Mouse (Mus musculus) embryonic facial prominence, embryonic 14.5 days (tissue): ENCODE measurements around the gene B3gnt3. TPM values are rescaled to one million over a fixed set of nuclear protein-coding genes. Genes with fewer than 3 reads are reported as not detected.
"Not testable (repeated sequence)": the region's sequence is repeated elsewhere in the genome, so short reads cannot be mapped to it uniquely, and the experiment has no call there.

Experiments
- ATAC-seq: fragments of 200-750 bp; cut with Nextera tagmentation; 2 replicates; pipeline ENCODE4 v1.8.0; 2017; ENCODE audit warnings: low read depth, moderate number of reproducible peaks, moderate TSS enrichment
- DNase-seq: peaks from one replicate; pipeline ENCODE4 v3.0.0-alpha.2; 2015; ENCODE audit warnings: low spot score
- H3K27ac ChIP-seq: fragments of 300-500 bp; sonication (generic); replicated peaks from 2 replicates; pipeline ENCODE4 v1.5.1; 2014; ENCODE audit warnings: low read depth, mild to moderate bottlenecking, low read length, moderate library complexity
- H3K27me3 ChIP-seq: fragments of 300-500 bp; sonication (generic); replicated peaks from 2 replicates; pipeline ENCODE4 v1.6.1; 2014; ENCODE audit warnings: low read length; ENCODE audit not compliant: control insufficient read depth, insufficient read depth
- H3K36me3 ChIP-seq: fragments of 300-500 bp; sonication (generic); 2 replicates; pipeline ENCODE4 v1.6.1; 2014; ENCODE audit warnings: low read length, mixed read lengths; ENCODE audit not compliant: control insufficient read depth, insufficient read depth
- H3K4me1 ChIP-seq: fragments of 300-500 bp; sonication (generic); 2 replicates; pipeline ENCODE4 v1.6.1; 2014; ENCODE audit warnings: antibody characterized with exemption, low read length; ENCODE audit not compliant: control insufficient read depth, insufficient read depth
- H3K4me2 ChIP-seq: fragments of 300-500 bp; sonication (generic); 2 replicates; pipeline ENCODE4 v1.6.1; 2014; ENCODE audit warnings: low read depth, mild to moderate bottlenecking, low read length, moderate library complexity, mixed read lengths
- H3K4me3 ChIP-seq: fragments of 300-500 bp; sonication (generic); 2 replicates; pipeline ENCODE4 v1.5.1; 2014; ENCODE audit warnings: low read depth, mild to moderate bottlenecking, low read length
- H3K9ac ChIP-seq: fragments of 300-500 bp; sonication (generic); 2 replicates; pipeline ENCODE4 v1.6.1; 2014; ENCODE audit warnings: low read depth, mild to moderate bottlenecking, low read length, moderate library complexity, mixed read lengths
- H3K9me3 ChIP-seq: fragments of 300-500 bp; sonication (generic); 2 replicates; pipeline ENCODE4 v1.6.1; 2016; ENCODE audit warnings: low read length; ENCODE audit not compliant: control insufficient read depth
- WGBS: fragments of 180-500 bp; shearing (Covaris S2); extraction: QIAGEN DNeasy Blood & Tissue Kit; methylation state at CpG from one replicate; pipeline ENCODE4 v1.1.7; 2014; 5-methylcytosine and 5-hydroxymethylcytosine counted together
- polyA plus RNA-seq: library from polyadenylated mRNA; unstranded; fragments of >200 nt; fragmentation: Nextera tagmentation; extraction: Ambion mirVana; gene quantifications from 2 replicates; pipeline ENCODE4 v1.2.1, GENCODE M21; 2014

B3gnt3 gene
- 0.84 and 0.87 TPM in 2 replicates for polyA plus RNA-seq

GRCm38 (mm10) chr8:71701414-71702086 is at the start of gene B3gnt3:
TSS of gene B3gnt3 (minus strand) at chr8:71701789.
- H3K4me2 ChIP-seq: peak within 1 kb of the TSS; percentile 39
- no peak within 1 kb of the TSS for H3K27ac ChIP-seq
- no peaks in the 10 kb centered on the region for H3K4me1 ChIP-seq
- no peak for DNase-seq
- WGBS: 23% methylated on average over 28 of the region's 34 CpGs
- no peaks in the 10 kb centered on the region for H3K36me3 ChIP-seq
- no peaks in the 10 kb centered on the region for H3K9me3 ChIP-seq
- H3K4me3 ChIP-seq: peak within 1 kb of the TSS; percentile 24
- peaks cover 52% of the 10 kb centered on the region for H3K27me3 ChIP-seq
- no peak for ATAC-seq
- H3K9ac ChIP-seq: peak within 1 kb of the TSS; percentile 14; the same call in 1 of the 2 replicates

- not testable (repeated sequence) for H3K4me2 ChIP-seq, H3K4me1 ChIP-seq, H3K4me3 ChIP-seq, H3K27me3 ChIP-seq, H3K9me3 ChIP-seq, H3K36me3 ChIP-seq, DNase-seq, H3K27ac ChIP-seq, ATAC-seq, H3K9ac ChIP-seq
- WGBS: 79% methylated on average over 6 of the region's 6 CpGs
Measured at GRCm38 (mm10) chr8:71749321-71750075, 47.9 kb upstream of the B3gnt3 start.

DNA sequence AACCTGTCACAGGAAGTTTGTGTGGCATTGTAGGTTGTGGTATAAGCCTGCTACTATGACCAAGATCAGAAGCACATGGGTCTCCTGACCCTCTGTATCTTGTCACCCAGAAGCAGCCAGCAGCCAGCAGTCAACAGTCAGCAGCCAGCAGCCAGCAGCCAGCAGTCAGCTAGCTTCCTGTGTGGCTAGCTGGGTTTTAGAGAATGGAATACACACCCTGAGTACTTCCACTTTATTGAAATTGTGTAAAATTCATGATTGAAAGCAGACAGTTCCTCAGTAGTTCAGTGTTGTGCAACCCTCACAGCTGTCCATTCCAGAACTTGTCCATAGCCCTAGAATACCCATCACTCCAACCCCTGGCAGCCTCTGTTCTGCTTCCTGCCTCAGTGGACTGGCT is 45.5 kb upstream of the B3gnt3 start:
- H3K27ac ChIP-seq, H3K4me2 ChIP-seq, H3K9me3 ChIP-seq, DNase-seq, ATAC-seq, H3K4me1 ChIP-seq, H3K27me3 ChIP-seq, H3K36me3 ChIP-seq, H3K9ac ChIP-seq, H3K4me3 ChIP-seq: not testable (repeated sequence)

GRCm38 (mm10) chr8:71745322-71745721 is 43.7 kb upstream of the B3gnt3 start:
- Histone ChIP-seq H3K36me3 (no peaks in the 10 kb centered on the region), H3K4me3 (no peak overlapping the region), H3K9me3 (no peaks in the 10 kb centered on the region), H3K27me3 (no peaks in the 10 kb centered on the region; the same call in 1 of the 2 replicates), H3K4me2 (no peak overlapping the region), H3K4me1 (no peaks in the 10 kb centered on the region), H3K27ac (no peak overlapping the region), H3K9ac (no peak overlapping the region)
- WGBS: 71% methylated on average over 1 of the region's 1 CpGs
- DNase-seq: no peak
- no peak for ATAC-seq

DNA sequence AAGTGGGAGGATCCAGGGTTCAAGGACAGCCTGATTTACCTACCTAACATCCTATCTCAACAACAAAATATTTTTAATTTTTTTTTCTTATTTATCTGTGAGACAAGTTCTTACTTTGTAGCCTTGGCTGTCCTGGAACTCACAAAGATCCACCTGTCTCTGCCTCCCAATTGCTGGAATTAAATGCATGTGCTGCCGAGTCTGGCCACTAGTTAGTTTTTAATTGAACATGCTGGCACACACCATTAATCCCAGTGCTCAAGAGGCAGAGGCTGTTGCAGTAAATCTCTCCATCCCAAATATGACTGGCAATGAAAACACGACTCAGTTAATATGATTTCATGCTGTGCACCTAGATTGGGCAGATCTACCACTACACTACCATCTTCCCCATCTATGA is 41.2 kb upstream of the B3gnt3 start:
- Histone ChIP-seq H3K27me3 (no peaks in the 10 kb centered on the region; the same call in 1 of the 2 replicates), H3K36me3 (no peaks in the 10 kb centered on the region), H3K4me1 (no peaks in the 10 kb centered on the region), H3K9ac (no peak overlapping the region), H3K9me3 (no peaks in the 10 kb centered on the region), H3K4me3 (no peak overlapping the region), H3K27ac (no peak overlapping the region), H3K4me2 (no peak overlapping the region)
- ATAC-seq: no peak
- no peak for DNase-seq
- WGBS: 68% methylated on average over 2 of the region's 2 CpGs

GRCm38 (mm10) chr8:71741687-71742114 is 40.1 kb upstream of the B3gnt3 start:
- 17% methylated on average over 9 of the region's 19 CpGs for WGBS
- Histone ChIP-seq H3K4me1 (no peaks in the 10 kb centered on the region), H3K9me3 (no peaks in the 10 kb centered on the region), H3K27ac (no peak overlapping the region), H3K27me3 (no peaks in the 10 kb centered on the region; the same call in 1 of the 2 replicates), H3K36me3 (no peaks in the 10 kb centered on the region), H3K4me2 (peak overlapping the region; percentile 49), H3K4me3 (peak overlapping the region; percentile 17; the same call in 1 of the 2 replicates), H3K9ac (no peak overlapping the region)
- peak; percentile 60 for ATAC-seq
- peak; percentile 27 for DNase-seq

- Histone ChIP-seq H3K27me3 (no peaks in the 10 kb centered on the region; the same call in 1 of the 2 replicates), H3K4me2 (peak overlapping the region; percentile 49), H3K9me3 (no peaks in the 10 kb centered on the region), H3K4me1 (no peaks in the 10 kb centered on the region), H3K9ac (no peak overlapping the region), H3K4me3 (peak overlapping the region; percentile 17; the same call in 1 of the 2 replicates), H3K27ac (no peak overlapping the region), H3K36me3 (no peaks in the 10 kb centered on the region)
- WGBS: 24% methylated on average over 3 of the region's 3 CpGs
- no peak for DNase-seq
- no peak for ATAC-seq
Measured at GRCm38 (mm10) chr8:71741226-71741625, 39.6 kb upstream of the B3gnt3 start.

GRCm38 (mm10) chr8:71738316-71738715 is 36.7 kb upstream of the B3gnt3 start:
- ATAC-seq, H3K27ac ChIP-seq, DNase-seq: not testable (repeated sequence)

More at GRCm38 (mm10) chr8:71738316-71738715, 36.7 kb upstream of the B3gnt3 start:
- not testable (repeated sequence) for H3K27me3 ChIP-seq, H3K9me3 ChIP-seq, H3K4me1 ChIP-seq, H3K4me3 ChIP-seq, H3K9ac ChIP-seq, H3K36me3 ChIP-seq, H3K4me2 ChIP-seq
